Mouse (Mus musculus) embryonic facial prominence, embryonic 13.5 days (tissue): ENCODE data around the gene Ext2. TPM values are rescaled to one million over a fixed set of nuclear protein-coding genes. Genes with fewer than 3 reads are reported as not detected.

Experiments used
- polyA plus RNA-seq: library from polyadenylated mRNA; unstranded; fragments of >200 nt; fragmentation: Nextera tagmentation; extraction: Ambion mirVana; gene quantifications from 2 replicates; pipeline ENCODE4 v1.2.1, GENCODE M21; 2015

The Ext2 gene
- polyA plus RNA-seq, 1 experiment from 2014 or later = 103 TPM

Other genes with a start within 250 kb of the Ext2 start
- gene Alx4, start 180.2 kb downstream of the Ext2 start, polyA plus RNA-seq = 29.3 and 34.1 TPM in 2 replicates
- 8.8 TPM in 2 replicates for gene Accs, start 27.4 kb upstream of the Ext2 start, polyA plus RNA-seq
- not detected in 2 replicates for gene Accsl, start 46.6 kb upstream of the Ext2 start, polyA plus RNA-seq
- gene Gm13889, start 134.6 kb upstream of the Ext2 start, polyA plus RNA-seq = 3.5 and 3.7 TPM in 2 replicates
- not detected in 2 replicates for gene Gm27027, start 173.8 kb upstream of the Ext2 start, polyA plus RNA-seq
- 73.3 and 80.7 TPM in 2 replicates for gene Alkbh3, start 188.2 kb upstream of the Ext2 start, polyA plus RNA-seq